Mouse (Mus musculus): ENCODE data around the gene Smim8.
A peak's percentile ranks its signal among the peaks of the same experiment; 100 is the strongest.
"Not testable (repeated sequence)": the region's sequence is repeated elsewhere in the genome, so short reads cannot be mapped to it uniquely, and the experiment has no call there.

Gene Smim8

DNA sequence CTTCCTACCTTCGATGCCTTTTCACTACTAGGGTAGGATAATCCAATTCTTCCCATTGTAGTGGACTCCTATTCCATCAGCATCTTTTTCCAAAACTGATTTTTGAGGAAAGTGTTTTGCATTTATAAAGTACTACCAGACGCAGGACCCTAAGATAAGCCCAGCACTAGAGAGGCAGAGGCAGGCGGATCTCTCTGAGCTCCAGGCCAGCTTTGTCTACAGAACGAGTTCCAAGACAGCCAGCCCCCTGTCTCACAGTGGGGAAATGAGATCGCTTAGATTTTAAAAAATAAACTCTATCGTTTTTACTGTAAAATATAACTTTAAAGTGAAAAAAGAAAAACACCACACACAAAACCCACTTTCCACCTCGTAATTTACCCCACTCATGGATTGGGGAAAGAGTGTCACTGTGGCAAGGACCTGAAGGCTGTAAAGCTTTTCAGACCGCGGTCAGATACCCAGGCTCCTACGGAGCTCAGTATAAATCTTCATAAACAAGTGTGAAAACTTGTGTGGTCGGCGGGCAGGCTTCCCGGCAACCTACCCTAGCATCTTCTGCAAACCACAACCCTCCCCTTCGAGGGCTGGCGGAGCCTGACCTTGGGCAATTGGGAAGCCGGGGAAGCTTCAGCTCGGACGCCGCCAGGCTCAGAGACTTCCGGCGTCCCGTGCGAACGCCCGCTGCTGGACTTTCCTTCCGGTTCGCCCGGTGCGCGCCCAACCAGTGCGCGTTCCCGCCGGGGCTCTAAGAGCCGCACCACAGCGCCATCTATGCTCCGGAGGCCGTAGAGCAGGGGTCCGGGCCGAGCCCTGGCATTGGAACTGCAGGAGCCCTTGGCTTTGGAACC is at the start of gene Smim8:
TSS of gene Smim8 (minus strand) at position 747 of the 851 bp plus-strand sequence.
- peak; percentile 76 for DNase-seq (ENCODE audit: low spot score)

DNA sequence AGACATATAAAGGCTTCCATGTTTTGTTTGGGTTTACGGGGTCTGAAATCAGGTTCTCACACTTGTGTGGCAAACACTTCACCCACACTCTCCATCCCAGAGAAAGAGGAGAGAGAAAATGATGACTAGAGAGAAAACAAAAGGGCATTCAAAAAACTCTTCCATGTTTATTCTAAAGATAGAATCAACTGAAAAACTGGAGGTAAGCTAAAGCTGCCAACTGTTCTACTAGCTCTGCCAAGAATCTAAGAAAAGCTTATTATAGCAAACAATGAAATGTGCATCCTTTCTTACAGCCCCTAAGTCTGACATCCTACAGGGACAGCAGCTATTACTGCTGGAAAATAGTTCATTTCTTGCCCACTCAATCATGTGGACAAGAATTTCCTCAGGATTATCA is 45.7 kb upstream of the Smim8 start:
- DNase-seq (ENCODE audit: low spot score), result peak; percentile 10

DNA sequence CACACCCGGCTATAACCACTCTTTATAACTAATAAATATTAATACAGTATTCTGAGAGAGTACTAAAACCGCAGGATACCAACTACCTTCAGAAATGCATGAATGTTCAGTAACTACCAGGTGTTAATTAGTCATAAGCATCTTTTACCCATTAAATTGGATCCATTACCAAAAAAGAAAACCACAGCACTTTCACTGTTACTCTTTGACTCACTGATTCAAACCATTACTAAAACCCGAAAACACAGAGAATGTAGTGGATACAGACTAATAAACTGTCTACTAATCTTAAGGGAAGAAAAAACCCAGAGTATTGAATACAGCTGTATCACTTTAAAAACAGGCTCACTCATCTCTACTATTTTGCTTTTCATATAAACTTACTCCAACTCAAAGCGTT is 41.7 kb upstream of the Smim8 start:
- DNase-seq (ENCODE audit: low spot score), result no peak

DNA sequence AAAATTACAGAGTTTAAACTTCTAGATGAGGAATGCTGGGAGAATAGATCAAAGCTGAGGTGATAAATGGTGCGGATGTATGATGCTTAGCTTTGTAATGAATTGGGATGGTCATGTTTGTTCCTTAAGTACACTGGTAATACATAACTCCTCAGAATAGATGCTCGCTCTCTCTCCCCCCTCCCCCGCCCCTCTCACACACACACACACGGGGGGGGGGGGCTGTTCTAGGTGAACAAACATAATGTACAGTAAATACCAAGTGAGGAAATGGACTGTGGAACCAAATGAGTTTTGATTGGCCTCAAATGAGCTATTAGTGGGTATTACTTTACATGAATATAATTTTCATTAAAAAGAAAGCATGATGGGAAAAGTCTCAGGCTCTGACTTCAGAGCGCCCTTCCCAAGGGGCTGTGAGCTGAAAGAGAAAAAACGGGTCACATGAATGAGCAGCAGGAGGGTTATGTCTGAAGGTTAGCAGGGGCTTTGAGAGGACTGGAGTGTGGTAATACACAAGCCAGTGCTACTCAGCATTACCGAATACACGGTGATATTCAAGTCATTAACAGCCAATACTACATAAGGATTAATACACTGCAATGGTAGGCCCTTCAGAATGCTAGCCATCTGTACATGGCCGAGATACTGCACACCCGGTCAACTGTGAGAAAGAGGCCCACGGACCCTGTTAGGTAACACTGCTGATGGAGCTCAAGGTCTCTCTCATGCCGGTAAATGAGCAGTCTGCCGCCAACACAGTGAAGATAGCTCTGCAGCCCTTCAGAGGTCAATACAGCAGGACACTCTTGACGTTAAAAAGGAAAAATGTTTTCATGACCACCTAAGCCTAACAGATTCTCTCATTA is 23.2 kb upstream of the Smim8 start:
- no peak for DNase-seq (ENCODE audit: low spot score)

DNA sequence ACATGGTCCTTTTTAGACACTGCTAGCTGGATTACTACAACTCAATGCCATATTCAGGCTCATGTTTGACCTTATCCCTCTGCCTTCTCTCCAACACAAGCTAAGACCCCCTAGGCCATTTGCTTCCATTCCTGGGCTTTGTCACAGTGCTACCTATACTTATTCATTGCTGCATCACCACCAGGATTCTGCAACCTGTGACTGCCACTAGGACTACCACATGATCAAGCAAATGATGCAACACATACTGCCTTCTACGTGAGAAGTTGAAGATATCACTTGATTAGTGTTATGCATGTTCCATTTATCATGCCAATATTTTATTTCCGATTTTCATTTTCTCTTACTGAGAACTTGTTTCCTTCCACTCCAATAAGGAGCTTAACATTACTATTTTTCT is 19.8 kb upstream of the Smim8 start:
- no peak for DNase-seq (ENCODE audit: low spot score)

DNA sequence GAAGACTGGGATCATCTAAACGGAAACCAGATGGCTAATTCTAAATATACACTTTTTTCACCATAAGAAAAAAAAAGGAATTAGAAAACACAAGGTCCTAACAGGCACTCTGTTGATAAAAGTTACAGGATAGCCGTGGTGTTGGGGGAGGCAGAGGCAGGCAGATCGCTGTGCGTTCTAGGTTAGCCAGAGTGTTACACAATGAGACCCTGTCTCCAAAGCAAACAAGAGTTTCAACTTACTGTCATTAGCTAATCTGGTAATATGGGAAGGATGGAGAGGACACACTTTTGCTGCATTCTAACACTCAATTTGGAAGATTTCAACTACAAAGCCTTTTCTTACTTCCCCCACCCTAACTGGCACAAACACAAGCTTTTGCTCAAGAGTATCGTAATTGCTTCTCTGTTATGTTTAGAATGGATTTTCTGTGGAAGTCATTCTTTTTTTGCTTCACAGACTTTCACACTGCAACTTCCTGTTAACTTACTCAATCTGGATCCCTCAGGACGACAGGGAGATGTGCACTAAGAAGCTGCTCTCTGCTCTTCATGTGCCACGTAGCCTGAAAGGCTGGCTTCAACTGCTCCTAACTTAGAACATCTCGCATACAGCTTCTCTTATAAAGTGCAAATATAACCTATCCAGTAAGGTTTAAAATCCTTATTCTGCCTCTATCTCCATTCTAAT is 19.2 kb upstream of the Smim8 start:
- DNase-seq (ENCODE audit: low spot score), result no peak

DNA sequence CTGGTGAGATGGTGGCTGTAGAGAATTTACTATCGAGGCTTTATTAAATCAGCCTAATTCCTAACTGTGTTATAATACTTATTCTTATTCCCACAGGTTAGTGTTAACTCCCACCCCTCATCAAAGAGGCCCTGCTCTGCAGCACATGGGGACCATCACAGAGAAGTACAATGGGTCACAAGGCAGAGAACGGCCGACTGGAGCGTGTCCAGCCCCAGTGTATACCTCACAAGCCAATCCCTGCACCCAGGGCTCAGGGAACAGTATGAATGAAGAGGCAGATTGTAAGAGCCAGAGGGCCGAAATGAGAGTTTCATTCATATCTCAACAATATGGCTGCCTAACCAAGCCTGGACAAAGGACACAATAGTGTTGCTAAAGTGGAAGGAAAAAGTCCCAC is 18.1 kb upstream of the Smim8 start:
- no peak for DNase-seq (ENCODE audit: low spot score)

DNA sequence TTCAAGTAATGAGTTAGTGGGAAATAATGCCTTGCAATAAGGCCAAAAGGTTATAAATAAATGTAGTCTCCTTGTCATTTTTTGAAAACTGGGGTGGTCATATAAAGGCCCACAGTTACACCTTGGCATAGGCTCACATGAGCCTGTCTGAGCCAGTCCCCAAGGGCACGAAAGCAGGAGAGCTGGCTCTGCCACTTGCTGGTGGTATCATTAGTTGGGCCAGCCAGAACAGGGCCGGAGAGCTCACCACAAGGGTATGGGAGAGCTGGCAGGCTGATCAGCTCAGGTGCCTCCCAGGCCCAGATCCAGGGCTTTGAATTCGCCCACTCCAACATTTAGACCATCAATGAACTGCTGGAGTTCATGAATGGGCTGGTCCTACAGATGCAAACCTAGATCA is 8.3 kb upstream of the Smim8 start:
- no peak for DNase-seq (ENCODE audit: low spot score)

DNA sequence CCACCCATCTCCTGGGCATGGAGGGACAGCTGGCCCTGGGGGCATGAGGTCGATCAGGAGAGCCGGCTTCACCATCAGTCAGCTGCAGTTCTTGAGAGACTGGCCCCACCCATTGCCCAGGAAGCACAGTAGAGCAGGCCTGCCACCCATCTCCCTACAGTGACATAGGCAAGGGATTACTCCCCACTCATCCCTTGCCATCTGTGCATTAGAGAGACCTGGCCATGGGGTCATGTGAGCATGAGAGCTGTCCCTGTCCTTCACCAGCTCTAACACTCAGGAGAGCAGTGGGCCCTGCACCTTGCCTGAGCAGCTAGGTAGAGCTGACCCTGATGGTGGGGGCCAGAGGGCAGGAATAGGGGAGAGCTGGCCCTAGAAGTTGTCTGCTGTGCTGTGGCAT is 7.4 kb upstream of the Smim8 start:
- DNase-seq (ENCODE audit: low spot score), result no peak

DNA sequence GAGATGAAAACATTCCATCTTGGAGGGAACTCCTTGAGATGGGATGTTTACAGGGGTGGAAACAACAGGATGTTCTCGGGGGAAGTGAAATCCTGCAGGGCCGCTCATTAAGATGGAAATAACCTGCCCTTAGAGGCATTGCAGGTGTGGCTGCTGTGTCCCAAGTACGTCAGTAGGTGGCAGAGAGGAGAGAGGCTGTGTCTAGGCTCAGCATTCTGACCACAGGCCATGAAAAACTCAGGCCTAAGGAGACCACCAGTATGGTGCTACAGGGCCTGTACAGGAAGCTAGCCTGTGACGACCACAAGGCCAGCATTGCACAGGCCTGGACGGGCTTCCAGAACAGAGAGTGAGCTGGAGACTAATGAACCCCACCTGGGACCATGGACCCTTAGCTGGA is 6.6 kb upstream of the Smim8 start:
- DNase-seq (ENCODE audit: low spot score), result no peak

DNA sequence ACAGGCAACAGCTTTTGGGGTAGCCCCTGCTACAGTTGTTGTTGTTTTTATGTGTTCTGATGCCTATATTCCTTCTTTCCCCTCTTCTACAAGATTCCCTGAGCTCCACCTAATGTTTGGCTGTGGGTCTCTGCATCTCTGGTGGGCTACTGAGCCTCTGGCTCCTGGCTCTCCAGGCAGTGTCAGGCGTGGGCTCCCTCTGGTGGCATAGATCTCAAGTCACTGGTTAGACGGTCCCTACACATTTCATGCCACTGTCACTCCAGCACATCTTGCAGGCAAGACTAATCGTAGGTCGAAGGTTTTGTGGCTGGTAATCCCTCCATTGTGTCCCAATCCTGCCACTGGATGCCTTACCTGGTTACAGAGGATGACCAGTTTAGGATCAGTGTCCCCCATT is 4.5 kb upstream of the Smim8 start:
- no peak for DNase-seq (ENCODE audit: low spot score)

DNA sequence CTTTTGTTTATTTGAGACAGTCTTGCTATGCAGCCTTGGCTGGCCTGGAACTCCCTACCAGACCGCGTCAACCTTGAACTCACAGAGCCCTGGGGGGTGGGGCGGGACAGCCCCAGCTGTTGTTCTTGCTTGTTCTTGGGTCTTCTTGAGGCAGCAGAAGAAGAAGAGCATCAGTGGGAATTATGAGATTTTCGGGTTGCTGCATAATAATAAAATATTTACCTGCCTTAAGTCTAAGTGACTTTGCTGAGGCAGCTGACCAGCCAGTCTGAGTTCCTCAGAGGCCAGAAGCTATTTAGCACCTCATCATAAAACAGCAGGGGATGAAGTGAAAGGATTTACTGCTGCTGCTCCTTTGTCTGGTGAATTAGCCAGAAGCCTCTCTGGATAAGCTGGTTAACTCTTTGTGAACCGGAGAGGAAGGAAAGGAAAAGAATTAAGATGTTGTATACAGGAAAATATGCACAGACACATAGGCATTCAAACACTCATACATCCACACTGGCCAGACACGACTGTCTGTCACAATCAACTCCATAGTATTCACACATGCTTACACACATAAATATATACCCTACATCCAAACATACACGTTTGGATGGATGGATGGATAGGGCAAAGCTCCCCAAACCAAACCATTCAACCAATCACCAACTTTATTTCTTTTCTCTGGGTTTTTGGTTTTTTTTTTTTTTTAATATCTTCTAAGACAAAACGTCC is 6.4 kb downstream of the Smim8 start:
- DNase-seq (ENCODE audit: low spot score), result no peak

DNA sequence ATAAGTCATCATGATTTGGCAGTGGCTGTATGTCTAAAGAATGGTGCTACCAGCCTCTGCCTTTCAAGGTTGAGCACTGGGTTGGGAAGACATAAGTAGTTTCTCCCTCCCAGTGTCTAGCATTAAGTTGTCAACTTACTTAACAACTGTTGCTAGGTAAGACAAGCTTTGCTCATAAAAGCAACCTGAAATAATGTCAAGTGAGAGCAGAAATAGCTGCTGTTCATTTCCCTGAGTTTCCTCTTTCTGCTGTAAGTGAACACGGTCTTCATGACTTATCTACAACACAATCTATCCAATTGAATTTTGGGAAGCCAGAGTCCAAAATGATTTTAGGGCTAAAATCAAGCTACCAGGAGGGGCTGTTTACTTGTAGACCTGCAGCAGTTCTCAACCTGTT is 22.1 kb downstream of the Smim8 start, which contains the start of gene Gm136:
TSS of gene Gm136 (minus strand) at position 101 of the 400 bp plus-strand sequence.
- no peak for DNase-seq (ENCODE audit: low spot score)

DNA sequence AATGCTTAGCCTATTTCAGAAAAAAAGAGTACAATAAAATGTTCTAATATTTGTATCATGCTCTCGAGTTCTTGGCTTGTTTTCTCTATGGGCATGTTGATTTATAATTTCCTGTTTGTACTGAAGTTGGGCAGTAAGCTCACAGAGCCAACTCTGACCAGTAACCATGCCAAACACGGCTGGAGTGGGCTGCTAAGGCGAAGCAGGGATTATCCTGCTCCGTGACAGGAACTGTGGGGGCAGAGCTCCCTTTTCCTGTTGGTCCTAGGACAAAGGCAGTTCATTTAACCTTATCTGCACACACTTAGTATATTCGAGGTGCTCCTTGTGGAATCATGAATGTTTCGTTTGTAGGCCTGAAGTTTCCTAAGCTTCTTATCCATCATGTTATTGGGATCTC is 29.0 kb downstream of the Smim8 start:
- DNase-seq (ENCODE audit: low spot score), result no peak

DNA sequence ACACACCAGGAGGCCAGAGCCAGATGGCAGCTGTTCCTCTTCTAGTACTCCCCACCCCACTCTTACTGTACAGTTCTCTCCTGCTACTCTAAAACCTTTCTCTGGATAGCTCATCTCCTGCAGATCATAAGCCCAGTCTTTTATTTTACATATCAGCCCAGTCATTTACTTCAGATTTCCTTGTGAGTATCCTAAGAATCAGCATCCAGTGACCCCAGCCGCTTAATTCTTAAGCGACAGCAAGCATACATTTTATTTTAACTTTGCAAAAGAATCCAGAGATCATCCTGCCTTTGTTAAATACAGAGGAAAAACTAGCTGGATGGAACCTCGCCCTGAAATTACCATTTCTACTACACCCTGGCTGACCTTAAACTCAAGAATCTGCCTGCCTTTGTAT is 43.8 kb downstream of the Smim8 start:
- DNase-seq (ENCODE audit: low spot score), result no peak

DNA sequence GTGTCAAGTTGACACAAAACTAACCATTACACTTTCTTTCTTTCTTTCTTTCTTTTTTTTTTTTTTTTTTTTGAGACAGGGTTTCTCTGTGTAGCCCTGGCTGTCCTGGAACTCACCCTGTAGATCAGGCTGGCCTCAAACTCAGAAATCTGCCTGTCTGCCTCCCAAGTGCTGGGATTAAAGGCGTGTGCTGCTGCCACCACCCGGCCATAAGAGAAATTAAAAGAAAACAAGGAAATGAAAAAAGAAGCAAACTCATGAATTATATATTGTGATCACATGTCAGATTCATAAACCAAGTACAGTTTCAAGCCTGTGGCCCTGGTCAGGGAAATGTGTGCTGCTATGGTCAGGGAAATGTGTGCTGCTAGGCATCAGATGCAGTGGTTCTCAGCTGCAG is 44.8 kb downstream of the Smim8 start:
- DNase-seq (ENCODE audit: low spot score), result not testable (repeated sequence)

DNA sequence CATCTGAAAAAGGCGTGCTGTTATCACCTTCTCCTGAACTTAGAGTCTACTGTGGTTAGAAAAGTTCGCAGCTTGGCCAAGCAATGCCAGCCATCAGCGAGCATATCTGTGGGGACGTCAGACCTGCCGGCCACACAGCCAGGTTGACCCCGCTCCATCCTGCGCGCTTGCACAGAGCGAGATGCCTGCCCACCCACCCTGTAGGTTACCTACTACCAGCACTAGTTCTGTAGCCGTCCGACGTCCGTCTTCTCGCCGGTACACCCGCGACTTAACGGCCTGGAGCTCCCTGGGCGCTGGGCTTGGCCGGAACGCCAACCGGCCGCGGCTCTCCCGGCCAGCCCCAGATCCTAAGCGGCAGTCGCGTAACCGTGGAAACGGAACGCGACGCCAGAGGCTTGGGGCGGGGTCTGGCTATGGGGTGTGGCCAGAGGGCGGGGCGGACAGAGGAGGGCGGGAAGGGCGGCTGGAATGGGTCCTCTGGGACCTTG is 48.3 kb downstream of the Smim8 start, which contains the start of gene Cfap206:
TSS of gene Cfap206 (minus strand) at position 356 of the 491 bp plus-strand sequence.
- DNase-seq (ENCODE audit: low spot score), result no peak

DNA sequence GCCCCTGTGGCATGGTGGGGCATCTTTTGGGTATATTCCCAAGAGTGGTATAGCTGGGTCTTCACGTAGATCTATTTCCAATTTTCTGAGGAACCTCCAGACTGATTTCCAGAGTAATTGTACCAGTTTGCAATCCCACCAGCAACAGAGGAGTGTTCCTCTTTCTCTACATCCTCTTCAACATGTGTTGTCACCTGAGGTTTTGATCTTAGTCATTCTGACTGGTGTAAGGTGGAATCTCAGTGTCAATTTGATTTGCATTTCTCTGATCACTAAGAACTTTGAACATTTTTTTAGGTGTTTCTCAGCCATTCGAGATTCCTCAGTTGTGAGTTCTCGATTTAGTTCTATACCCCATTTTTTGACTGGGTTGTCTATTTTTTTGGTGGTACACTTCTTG is 52.5 kb downstream of the Smim8 start:
- not testable (repeated sequence) for DNase-seq (ENCODE audit: low spot score)

DNA sequence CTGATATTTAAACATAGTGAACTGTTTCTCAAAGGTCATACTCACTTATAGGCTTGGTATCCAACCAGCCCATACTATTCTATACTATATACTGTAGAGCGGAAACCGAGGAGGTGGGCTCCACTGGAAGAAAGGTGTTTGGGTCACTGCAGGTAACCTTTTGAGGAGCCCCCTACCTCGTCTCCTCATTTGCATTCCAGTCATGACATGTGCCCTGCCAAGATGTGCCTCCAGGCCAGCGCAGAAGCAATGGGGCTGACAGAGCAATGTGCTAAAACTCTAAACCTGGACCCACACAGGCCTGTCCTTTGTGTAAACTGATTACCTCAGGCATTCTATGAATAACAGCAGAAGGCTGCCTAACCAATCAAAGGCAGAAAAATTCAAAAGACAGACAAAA is 53.9 kb downstream of the Smim8 start:
- no peak for DNase-seq (ENCODE audit: low spot score)

DNA sequence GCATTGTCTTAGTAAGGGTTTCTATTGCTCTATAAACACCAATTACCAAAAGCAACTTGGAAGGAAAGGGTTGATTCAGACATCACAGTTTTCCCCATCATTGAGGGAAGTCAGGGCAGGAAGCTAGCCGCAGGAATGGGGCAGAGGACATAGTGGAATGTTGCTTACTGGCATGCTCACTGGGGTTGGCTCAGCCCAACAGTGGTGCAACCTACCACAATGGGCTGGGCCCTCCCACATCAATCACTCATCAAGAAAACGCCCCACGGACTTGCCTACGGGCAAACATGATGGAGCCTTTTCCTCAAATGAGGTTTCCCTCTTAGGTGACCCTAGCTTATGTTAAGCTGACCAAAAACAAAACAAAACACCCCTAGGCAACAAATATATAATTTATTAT is 55.0 kb downstream of the Smim8 start:
- DNase-seq (ENCODE audit: low spot score), result no peak

DNA sequence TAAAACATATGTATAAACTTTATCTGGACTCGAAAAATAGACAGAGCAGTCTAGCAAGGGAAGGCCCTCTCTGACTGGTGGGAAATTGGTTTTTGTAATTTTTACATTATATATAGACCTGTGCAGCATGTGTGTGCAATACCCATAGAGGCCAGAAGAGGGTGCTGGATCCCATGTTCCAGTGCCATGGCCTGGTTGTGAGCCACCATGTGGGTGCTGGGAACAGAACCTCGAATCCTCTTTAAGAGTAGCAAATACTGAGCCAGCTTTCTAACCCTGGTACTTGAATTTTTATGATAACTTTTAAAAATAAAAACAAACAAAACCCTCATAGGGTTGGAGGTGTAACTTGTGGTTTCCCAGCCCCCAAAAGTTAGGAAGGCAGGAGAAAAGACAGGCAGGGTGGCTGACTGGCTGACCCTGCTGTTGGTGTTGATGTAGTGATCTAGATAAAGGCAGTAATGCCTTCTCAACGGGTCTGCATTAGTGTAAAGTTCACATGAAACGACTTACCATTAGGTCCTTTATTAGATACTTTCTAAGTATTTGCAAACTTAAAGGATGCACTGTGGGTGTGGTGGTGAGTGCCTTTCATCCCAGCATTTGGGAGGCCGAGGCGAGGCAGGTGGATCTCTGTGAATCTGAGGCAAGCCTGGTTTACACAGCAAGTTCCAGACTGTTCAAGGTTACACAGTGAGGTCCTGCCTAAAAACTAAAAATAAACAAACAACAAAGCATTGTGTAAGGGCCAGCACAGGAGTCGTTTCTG is 57.9 kb downstream of the Smim8 start:
- DNase-seq (ENCODE audit: low spot score), result no peak

Measured in left cerebral cortex, adult 11 months (tissue).